Mouse (Mus musculus) midbrain, embryonic 16.5 days (tissue): ENCODE data around the gene Helz2. TPM values are rescaled to one million over a fixed set of nuclear protein-coding genes. Genes with fewer than 3 reads are reported as not detected.
A peak's percentile ranks its signal among the peaks of the same experiment; 100 is the strongest.
"Not testable (repeated sequence)": the region's sequence is repeated elsewhere in the genome, so short reads cannot be mapped to it uniquely, and the experiment has no call there.

Experiments
- ATAC-seq: fragments of 200-750 bp; cut with Nextera tagmentation; 2 replicates; pipeline ENCODE4 v1.8.0; 2017; ENCODE audit warnings: moderate TSS enrichment
- H3K27ac ChIP-seq: fragments of 300-500 bp; sonication (generic); 2 replicates; pipeline ENCODE4 v1.5.1; 2014; ENCODE audit warnings: mild to moderate bottlenecking, low read length, mixed read lengths
- H3K27me3 ChIP-seq: fragments of 300-500 bp; sonication (generic); 2 replicates; pipeline ENCODE4 v1.6.1; 2014; ENCODE audit warnings: low read depth, low read length, mixed read lengths; ENCODE audit not compliant: control insufficient read depth, insufficient read depth
- H3K36me3 ChIP-seq: fragments of 300-500 bp; sonication (generic); 2 replicates; pipeline ENCODE4 v1.6.1; 2014; ENCODE audit warnings: mild to moderate bottlenecking, low read length, moderate library complexity, mixed read lengths; ENCODE audit not compliant: control insufficient read depth, insufficient read depth
- H3K4me1 ChIP-seq: fragments of 300-500 bp; sonication (generic); 2 replicates; pipeline ENCODE4 v1.6.1; 2014; ENCODE audit warnings: mild to moderate bottlenecking, low read length, mixed read lengths; ENCODE audit not compliant: control insufficient read depth, insufficient read depth
- H3K4me2 ChIP-seq: fragments of 300-500 bp; sonication (generic); 2 replicates; pipeline ENCODE4 v1.6.1; 2014; ENCODE audit warnings: mild to moderate bottlenecking, low read length, mixed read lengths
- H3K4me3 ChIP-seq: fragments of 300-500 bp; sonication (generic); 2 replicates; pipeline ENCODE4 v1.5.1; 2014; ENCODE audit warnings: low read depth, mild to moderate bottlenecking, low read length, moderate library complexity, mixed read lengths
- H3K9ac ChIP-seq: fragments of 300-500 bp; sonication (generic); 2 replicates; pipeline ENCODE4 v1.6.1; 2014; ENCODE audit warnings: low read depth, low read length, mixed read lengths
- H3K9me3 ChIP-seq: fragments of 300-500 bp; sonication (generic); replicated peaks from 2 replicates; pipeline ENCODE4 v1.6.1; 2014; ENCODE audit warnings: mild to moderate bottlenecking, low read length, mixed read lengths; ENCODE audit not compliant: control insufficient read depth, poor library complexity, severe bottlenecking
- WGBS: fragments of 180-500 bp; shearing (Covaris S2); extraction: QIAGEN DNeasy Blood & Tissue Kit; methylation state at CpG from one replicate; pipeline ENCODE4 v1.1.7; 2014; 5-methylcytosine and 5-hydroxymethylcytosine counted together
- polyA plus RNA-seq: library from polyadenylated mRNA; unstranded; fragments of >200 nt; fragmentation: Nextera tagmentation; extraction: Ambion mirVana; gene quantifications from 2 replicates; pipeline ENCODE4 v1.2.1, GENCODE M21; 2015

Helz2 gene
- polyA plus RNA-seq, 1 experiment from 2014 or later: 0.44 TPM

DNA sequence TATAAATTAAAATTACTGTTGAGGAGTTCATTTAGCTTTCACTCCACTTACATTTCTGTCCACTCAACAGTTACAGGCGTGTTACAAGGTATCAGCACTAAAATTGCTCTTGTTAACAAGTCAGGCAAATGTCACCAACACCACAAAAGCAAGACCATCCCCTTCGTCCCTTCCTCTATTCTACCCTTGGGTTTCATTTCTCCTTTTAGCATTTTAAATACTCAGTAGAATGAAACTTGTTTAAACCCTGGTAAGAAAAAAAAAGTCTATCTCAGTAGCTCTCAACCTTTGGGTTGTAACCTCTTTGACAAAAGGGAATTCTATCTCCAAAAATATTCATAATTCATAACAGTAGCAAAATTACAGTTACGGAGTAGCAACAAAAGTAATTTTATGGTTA lies 48.8 kb downstream of the Helz2 start:
- no peak overlapping the region for H3K9ac ChIP-seq
- H3K4me3 ChIP-seq: no peak overlapping the region
- H3K9me3 ChIP-seq: no peaks in the 10 kb centered on the region
- no peaks in the 10 kb centered on the region for H3K36me3 ChIP-seq
- no peaks in the 10 kb centered on the region for H3K27me3 ChIP-seq
- H3K4me1 ChIP-seq: peaks cover 7% of the 10 kb centered on the region
- ATAC-seq: no peak
- no peak overlapping the region for H3K4me2 ChIP-seq
- H3K27ac ChIP-seq: no peak overlapping the region
- 80% methylated on average over 3 of the region's 3 CpGs for WGBS

DNA sequence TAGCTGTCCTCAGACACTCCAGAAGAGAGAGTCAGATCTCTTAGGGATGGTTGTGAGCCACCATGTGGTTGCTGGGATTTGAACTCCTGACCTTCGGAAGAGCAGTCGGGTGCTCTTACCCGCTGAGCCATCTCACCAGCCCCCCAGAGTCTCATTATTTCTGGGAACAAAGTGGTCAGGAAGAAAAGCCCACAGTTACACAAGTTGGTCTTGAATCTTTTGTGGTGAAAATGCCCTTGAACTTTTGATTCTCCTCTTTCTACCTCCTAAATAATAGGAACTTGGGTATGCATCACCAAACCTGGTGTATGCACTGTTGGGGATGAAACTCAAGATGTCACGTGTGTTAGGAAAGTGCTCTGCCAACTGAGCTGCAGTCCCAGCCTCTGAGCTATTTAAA lies 49.9 kb downstream of the Helz2 start:
- H3K27ac ChIP-seq: no peak overlapping the region
- no peak for ATAC-seq
- no peak overlapping the region for H3K4me3 ChIP-seq
- H3K4me2 ChIP-seq: no peak overlapping the region
- no peaks in the 10 kb centered on the region for H3K9me3 ChIP-seq
- WGBS: 58% methylated on average over 4 of the region's 4 CpGs
- H3K36me3 ChIP-seq: no peaks in the 10 kb centered on the region
- peaks cover 7% of the 10 kb centered on the region for H3K4me1 ChIP-seq
- no peak overlapping the region for H3K9ac ChIP-seq
- no peaks in the 10 kb centered on the region for H3K27me3 ChIP-seq

DNA sequence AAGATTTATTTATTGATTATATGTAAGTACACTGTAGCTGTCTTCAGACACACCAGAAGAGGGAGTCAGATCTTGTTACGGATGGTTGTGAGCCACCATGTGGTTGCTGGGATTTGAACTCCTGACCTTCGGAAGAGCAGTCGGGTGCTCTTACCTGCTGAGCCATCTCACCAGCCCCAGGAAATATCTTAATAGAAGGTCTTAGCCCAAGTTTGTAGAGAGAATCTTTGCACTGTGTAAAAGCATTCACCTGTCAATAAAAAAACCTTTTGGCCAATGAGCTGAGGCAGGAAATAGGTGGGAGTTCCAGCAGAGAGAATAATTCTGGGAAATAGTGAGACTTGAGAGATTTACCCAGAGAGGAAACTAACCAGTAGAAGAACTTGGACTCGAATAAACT lies 50.4 kb downstream of the Helz2 start:
- H3K4me3 ChIP-seq, H3K9ac ChIP-seq, ATAC-seq, H3K27me3 ChIP-seq, H3K36me3 ChIP-seq, H3K4me1 ChIP-seq, H3K27ac ChIP-seq, H3K4me2 ChIP-seq, H3K9me3 ChIP-seq: not testable (repeated sequence)
- WGBS: 83% methylated on average over 4 of the region's 4 CpGs

DNA sequence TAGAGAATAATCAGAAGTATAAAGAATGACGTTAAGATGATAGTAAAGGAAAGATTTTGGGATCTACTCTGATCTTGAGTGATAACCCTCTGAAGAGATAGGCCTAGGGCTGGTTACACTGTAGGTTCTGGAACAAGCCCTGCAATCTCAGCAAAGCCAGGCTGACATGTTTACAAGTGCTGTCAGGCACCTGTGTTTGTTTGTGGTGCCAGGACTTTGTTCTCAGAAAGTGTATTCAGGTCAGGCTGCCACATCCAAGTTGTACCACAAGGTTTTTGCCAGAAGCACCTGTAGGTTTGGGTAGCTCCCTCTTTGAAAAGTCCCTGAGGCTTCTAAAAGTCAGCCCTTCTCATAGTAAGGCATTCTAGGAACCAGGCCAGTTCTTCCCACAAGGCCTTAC lies 52.5 kb downstream of the Helz2 start:
- ATAC-seq: no peak
- 94% methylated on average over 1 of the region's 1 CpGs for WGBS
- H3K9ac ChIP-seq: no peak overlapping the region
- no peak overlapping the region for H3K4me2 ChIP-seq
- H3K27ac ChIP-seq: no peak overlapping the region
- peaks cover 10% of the 10 kb centered on the region for H3K4me1 ChIP-seq
- no peaks in the 10 kb centered on the region for H3K9me3 ChIP-seq
- no peaks in the 10 kb centered on the region for H3K27me3 ChIP-seq
- no peak overlapping the region for H3K4me3 ChIP-seq
- H3K36me3 ChIP-seq: no peaks in the 10 kb centered on the region

DNA sequence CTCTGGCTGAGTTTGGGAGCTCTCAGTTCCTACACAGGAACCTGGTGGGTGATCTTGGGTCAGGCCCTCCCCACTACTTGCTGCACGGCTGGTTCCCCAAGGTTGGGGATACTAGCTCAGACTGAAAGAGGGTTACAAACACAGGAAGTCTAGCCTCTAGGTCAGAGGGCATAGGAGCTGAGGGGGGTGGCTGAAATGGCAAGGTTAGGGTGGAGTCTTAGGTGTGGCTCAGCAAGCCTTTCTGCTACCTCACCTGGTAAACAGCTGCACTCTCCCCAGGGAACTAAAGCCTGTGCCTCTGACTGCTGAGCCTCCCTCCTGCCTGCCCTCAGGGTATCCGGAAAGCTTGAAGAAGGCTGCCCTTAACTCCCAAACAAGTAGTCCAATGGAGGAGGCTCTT lies 53.1 kb downstream of the Helz2 start:
- Histone ChIP-seq H3K27ac (peak overlapping the region; percentile 17; the same call in 1 of the 2 replicates), H3K4me1 (peaks cover 10% of the 10 kb centered on the region), H3K4me2 (peak overlapping the region; percentile 63), H3K27me3 (no peaks in the 10 kb centered on the region), H3K9ac (peak overlapping the region; percentile 36; the same call in 1 of the 2 replicates), H3K4me3 (peak overlapping the region; percentile 79), H3K36me3 (no peaks in the 10 kb centered on the region), H3K9me3 (no peaks in the 10 kb centered on the region)
- WGBS: 92% methylated on average over 2 of the region's 2 CpGs
- no peak for ATAC-seq

DNA sequence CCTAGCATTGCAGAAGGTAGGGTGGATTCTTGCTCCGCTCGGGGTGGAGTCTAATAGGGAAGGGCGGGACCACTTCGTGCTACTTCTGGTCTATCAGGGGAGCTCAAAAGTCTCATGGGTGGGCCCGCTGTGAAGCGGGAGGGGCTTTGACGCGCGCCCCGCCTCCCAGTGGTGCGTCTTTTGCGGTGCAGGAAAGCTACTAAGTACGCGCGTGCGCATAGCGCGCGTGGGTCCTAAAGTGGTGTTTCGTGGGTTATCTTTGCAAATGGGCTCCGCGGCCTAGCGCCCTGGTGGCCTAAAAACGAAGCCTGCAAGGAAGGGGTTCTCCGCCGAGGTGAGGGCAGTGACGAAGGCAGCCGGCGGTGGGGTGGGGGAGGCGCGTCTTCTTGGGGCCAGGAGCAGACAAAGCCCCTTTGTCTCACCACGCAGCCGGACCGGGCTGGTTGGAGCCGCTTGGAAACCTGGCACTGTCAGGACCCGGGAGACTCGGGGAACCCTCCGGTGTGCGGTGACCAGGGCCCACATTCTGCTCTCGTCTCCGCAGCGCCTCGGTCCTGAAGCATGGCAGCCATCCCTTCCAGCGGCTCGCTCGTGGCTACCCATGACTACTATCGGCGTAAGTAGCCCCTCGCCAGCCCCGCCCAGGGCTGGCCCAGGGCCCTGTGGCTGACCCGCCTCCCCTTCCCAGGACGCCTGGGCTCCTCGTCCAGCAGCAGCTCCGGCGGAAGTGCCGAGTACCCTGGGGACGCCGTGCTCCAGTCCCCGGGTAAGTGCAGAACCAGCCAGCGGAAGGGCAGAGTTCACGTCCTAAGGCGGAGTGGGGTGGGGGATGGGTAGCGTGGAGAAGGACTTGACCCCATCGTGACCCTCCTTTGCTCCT lies 54.5 kb downstream of the Helz2 start, which contains the start of gene Ppdpf:
Gene Ppdpf (plus strand): TSS at position 127 of the 880 bp plus-strand sequence.
- Histone ChIP-seq H3K27me3 (no peaks in the 10 kb centered on the region), H3K4me2 (peak within 1 kb of the TSS; percentile 63), H3K4me1 (peaks cover 10% of the 10 kb centered on the region), H3K27ac (peak within 1 kb of the TSS; percentile 96), H3K36me3 (no peaks in the 10 kb centered on the region), H3K4me3 (peak within 1 kb of the TSS; percentile 79), H3K9ac (peak within 1 kb of the TSS; percentile 96), H3K9me3 (no peaks in the 10 kb centered on the region)
- WGBS: under 1% methylated on average over 64 of the region's 64 CpGs
- ATAC-seq: peak; percentile 92

DNA sequence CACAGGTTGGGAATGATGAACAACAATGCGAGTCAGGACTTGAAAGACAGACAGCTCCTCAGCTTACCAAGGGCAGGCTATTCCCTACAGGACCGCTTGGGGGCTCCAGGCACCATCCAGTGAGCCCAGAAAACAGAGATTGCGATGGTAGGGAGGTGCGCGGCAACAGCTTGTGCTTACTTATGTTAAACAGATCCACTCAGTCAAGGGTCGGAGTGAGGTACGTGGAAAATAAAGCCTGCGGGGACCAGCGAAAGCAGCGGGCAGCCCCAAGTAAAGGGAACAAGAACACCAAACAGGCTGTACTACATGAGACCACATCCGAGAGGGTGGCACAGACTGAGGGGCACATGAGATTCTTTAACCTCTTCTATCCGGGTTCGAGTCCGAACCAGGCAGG lies 55.2 kb downstream of the Helz2 start:
- H3K27me3 ChIP-seq: no peaks in the 10 kb centered on the region
- peak; percentile 90 for ATAC-seq
- WGBS: 0% methylated on average over 14 of the region's 14 CpGs
- peak overlapping the region; percentile 79 for H3K4me3 ChIP-seq
- peak overlapping the region; percentile 96 for H3K9ac ChIP-seq
- H3K9me3 ChIP-seq: no peaks in the 10 kb centered on the region
- H3K36me3 ChIP-seq: no peaks in the 10 kb centered on the region
- H3K27ac ChIP-seq: peak overlapping the region; percentile 96
- peak overlapping the region; percentile 63 for H3K4me2 ChIP-seq
- peaks cover 10% of the 10 kb centered on the region for H3K4me1 ChIP-seq

DNA sequence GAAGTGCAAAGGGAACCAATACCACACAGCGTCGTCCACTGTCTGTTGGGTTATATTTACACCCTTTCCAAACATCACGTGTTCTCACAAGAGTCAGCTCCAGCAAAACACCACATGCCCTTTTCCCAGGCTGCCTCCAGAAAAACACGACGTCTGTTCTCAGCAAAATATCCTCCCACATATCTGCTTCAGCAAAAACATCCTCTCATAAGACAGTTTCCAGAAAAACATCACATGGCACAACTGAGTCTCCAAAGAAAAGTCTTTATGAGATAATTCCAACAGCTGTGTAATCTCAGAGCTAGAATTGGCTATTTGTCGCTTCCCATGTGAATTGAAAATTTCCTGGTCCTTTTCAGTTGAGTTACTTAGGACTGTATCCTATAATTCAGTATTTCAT lies 60.9 kb downstream of the Helz2 start:
- Histone ChIP-seq H3K27ac (no peak overlapping the region), H3K9ac (no peak overlapping the region), H3K9me3 (no peaks in the 10 kb centered on the region), H3K4me2 (no peak overlapping the region), H3K4me3 (no peak overlapping the region), H3K36me3 (no peaks in the 10 kb centered on the region), H3K4me1 (no peaks in the 10 kb centered on the region), H3K27me3 (no peaks in the 10 kb centered on the region)
- 86% methylated on average over 6 of the region's 6 CpGs for WGBS
- ATAC-seq: no peak

DNA sequence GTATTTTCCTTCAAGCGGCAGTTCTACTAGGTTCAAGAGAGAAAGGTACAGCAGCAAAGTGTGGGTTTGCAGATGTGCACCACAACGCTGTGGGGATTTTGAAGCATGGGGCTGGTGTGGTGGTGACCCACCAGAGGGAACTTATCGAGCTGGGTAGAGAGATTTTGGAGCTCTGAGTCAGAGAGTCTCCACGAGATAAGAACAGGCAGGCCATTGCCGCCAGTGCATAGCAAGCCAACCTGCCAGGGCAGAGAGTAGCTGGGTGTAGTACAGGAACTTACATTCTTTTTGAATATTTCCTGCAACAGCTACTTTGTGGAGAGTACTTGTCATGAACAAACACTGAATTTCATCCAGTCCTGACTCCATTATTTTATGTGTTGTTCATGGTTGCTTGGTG lies 63.4 kb downstream of the Helz2 start:
- Histone ChIP-seq H3K4me1 (no peaks in the 10 kb centered on the region), H3K36me3 (no peaks in the 10 kb centered on the region), H3K4me2 (no peak overlapping the region), H3K4me3 (no peak overlapping the region), H3K9ac (no peak overlapping the region), H3K27me3 (no peaks in the 10 kb centered on the region), H3K27ac (no peak overlapping the region), H3K9me3 (no peaks in the 10 kb centered on the region)
- ATAC-seq: no peak
- WGBS: 86% methylated on average over 5 of the region's 5 CpGs
